Mouse (Mus musculus): ENCODE measurements around the gene Mrgprx2. TPM values are rescaled to one million over a fixed set of nuclear protein-coding genes. Genes with fewer than 3 reads are reported as not detected.
"Not testable (repeated sequence)": the region's sequence is repeated elsewhere in the genome, so short reads cannot be mapped to it uniquely, and the experiment has no call there.

The Mrgprx2 gene
- polyA plus RNA-seq (2012; rRNA removed), result 0.02 TPM in 1 of 2 replicates, not detected in the other

DNA sequence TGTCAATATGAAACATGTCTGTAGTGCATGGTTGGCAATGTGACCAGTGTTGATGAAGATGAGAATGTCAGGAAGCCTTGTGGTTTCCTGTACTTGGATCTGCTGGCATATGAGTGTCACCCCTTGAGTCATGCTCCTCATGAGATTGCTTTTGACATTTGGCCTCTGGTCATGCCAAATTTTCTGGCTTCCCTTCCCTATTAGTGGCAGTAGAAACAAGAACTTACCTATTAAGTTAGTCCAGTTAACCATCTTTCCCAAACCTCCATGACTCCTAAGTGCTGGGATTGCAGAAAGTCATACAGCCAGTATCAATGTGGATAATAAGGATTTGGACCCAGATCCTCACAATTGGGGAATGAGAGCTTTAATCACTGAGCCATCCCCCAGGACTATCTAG is at the start of gene Mrgprx2:
TSS of gene Mrgprx2 (minus strand) at position 101 of the 400 bp plus-strand sequence.
- no peaks in the 10 kb centered on the region for H3K36me3 ChIP-seq (ENCODE audit: control insufficient read depth, insufficient read depth, low read length)
- no peaks in the 10 kb centered on the region for H3K4me1 ChIP-seq (ENCODE audit: control insufficient read depth, insufficient read depth, low read length)
- no peak for TF ChIP-seq POLR2A (IDR thresholded peaks at IDR 0.05; ENCODE audit: low read depth, low read length)
- TF ChIP-seq CTCF (conservative IDR thresholded peaks at IDR 0.05; ENCODE audit: insufficient read depth, insufficient read length, low read depth, low read length), result no peak
- H3K27me3 ChIP-seq (replicated peaks; ENCODE audit: control insufficient read depth, insufficient read depth, low read length), result no peaks in the 10 kb centered on the region
- no peak within 1 kb of the TSS for H3K4me3 ChIP-seq (ENCODE audit: insufficient read depth, low read depth, low read length)
- DNase-seq, result no peak
- no peak within 1 kb of the TSS for H3K27ac ChIP-seq (ENCODE audit: insufficient read depth, low read depth, low read length)

DNA sequence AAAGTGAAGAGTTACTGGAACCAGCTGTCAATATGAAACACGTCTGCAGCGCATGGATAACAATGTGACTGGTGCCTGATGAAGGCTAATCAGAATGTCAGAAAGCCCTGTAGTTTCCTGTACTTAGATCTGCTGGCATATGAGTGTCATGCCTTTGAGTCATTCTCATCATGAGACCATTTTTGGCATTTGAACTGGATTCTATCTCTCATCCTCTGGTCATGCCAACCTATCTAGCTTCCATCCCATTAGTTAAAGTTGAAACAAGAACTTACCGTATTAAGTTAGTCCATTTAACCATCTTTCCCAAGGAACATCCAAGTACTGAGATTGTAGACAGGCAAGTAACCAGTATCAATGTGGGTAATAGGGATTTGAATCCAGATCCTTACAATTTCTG is 42.9 kb downstream of the Mrgprx2 start, which contains the start of gene Mrgprb1:
TSS of gene Mrgprb1 (minus strand) at position 101 of the 400 bp plus-strand sequence.
- no peak within 1 kb of the TSS for H3K4me3 ChIP-seq (ENCODE audit: insufficient read depth, low read depth, low read length)
- H3K27me3 ChIP-seq (replicated peaks; ENCODE audit: control insufficient read depth, insufficient read depth, low read length), result no peaks in the 10 kb centered on the region
- H3K4me1 ChIP-seq (ENCODE audit: control insufficient read depth, insufficient read depth, low read length), result no peaks in the 10 kb centered on the region
- 82% methylated on average over 3 of the region's 3 CpGs for WGBS
- no peaks in the 10 kb centered on the region for H3K36me3 ChIP-seq (ENCODE audit: control insufficient read depth, insufficient read depth, low read length)
- TF ChIP-seq POLR2A (IDR thresholded peaks at IDR 0.05; ENCODE audit: low read depth, low read length), result no peak
- TF ChIP-seq CTCF (conservative IDR thresholded peaks at IDR 0.05; ENCODE audit: insufficient read depth, insufficient read length, low read depth, low read length), result no peak
- H3K27ac ChIP-seq (ENCODE audit: insufficient read depth, low read depth, low read length), result no peak within 1 kb of the TSS
- DNase-seq, result no peak

DNA sequence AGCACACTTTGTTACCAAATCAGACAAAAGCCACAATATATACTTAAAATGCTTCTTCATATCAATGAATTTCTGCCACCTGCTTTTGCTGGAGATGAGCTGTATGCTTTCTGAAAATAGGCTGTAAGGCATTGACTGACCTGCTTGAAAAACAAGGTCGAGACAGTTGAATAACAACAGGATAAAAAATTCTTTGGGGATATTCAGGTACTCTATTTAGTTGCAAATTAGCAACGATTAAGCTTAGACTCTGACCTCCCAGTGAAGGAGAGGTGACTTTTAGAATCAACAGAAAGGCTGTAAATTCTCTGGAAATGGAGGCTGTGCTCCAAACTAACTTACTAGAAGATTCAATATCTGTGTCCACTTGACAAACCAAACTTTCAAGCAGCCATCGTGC is 62.5 kb downstream of the Mrgprx2 start:
- no peak overlapping the region for H3K4me3 ChIP-seq (ENCODE audit: insufficient read depth, low read depth, low read length)
- no peaks in the 10 kb centered on the region for H3K4me1 ChIP-seq (ENCODE audit: control insufficient read depth, insufficient read depth, low read length)
- TF ChIP-seq POLR2A (IDR thresholded peaks at IDR 0.05; ENCODE audit: low read depth, low read length), result no peak
- no peak for TF ChIP-seq CTCF (conservative IDR thresholded peaks at IDR 0.05; ENCODE audit: insufficient read depth, insufficient read length, low read depth, low read length)
- no peak overlapping the region for H3K27ac ChIP-seq (ENCODE audit: insufficient read depth, low read depth, low read length)
- 41% methylated on average over 3 of the region's 3 CpGs for WGBS
- no peak for DNase-seq
- H3K27me3 ChIP-seq (replicated peaks; ENCODE audit: control insufficient read depth, insufficient read depth, low read length), result no peaks in the 10 kb centered on the region
- no peaks in the 10 kb centered on the region for H3K36me3 ChIP-seq (ENCODE audit: control insufficient read depth, insufficient read depth, low read length)

DNA sequence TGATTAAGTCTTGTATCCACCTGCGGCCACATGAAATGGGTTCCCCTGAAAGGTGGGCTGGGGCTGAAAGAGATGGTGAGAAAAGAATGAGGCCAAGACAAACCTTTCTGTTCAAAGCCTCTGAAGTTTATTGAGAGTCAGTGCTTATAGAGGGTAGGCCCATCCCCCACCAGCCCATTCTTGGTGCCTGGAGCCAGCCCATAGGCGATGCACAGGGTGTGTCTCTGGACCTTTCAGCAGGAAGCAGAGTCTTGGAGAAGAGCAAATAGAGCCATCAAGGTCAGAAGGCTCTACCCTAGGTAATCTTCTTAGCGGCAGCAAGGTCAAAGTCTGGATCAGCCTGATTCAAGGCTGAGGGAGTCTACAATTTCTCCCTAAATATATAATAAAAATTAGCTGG is 63.2 kb downstream of the Mrgprx2 start:
- not testable (repeated sequence) for H3K36me3 ChIP-seq (ENCODE audit: control insufficient read depth, insufficient read depth, low read length); DNase-seq
- WGBS, result 78% methylated on average over 3 of the region's 3 CpGs

More for the DNA sequence above, 63.2 kb downstream of the Mrgprx2 start:
- not testable (repeated sequence) for H3K4me3 ChIP-seq (ENCODE audit: insufficient read depth, low read depth, low read length); H3K27ac ChIP-seq (ENCODE audit: insufficient read depth, low read depth, low read length); H3K4me1 ChIP-seq (ENCODE audit: control insufficient read depth, insufficient read depth, low read length); H3K27me3 ChIP-seq (replicated peaks; ENCODE audit: control insufficient read depth, insufficient read depth, low read length)

Other genes with a start within 250 kb of the Mrgprx2 start
- not detected in 2 replicates for gene Mrgprb8, start 110.8 kb downstream of the Mrgprx2 start, polyA plus RNA-seq (2012; rRNA removed)
- gene Mrgprb1, start 43.0 kb downstream of the Mrgprx2 start, polyA plus RNA-seq (2012; rRNA removed), result 0.01 and 0.02 TPM in 2 replicates
- gene Mrgprb2, start 58.8 kb upstream of the Mrgprx2 start, polyA plus RNA-seq (2012; rRNA removed), result 0.06 TPM in 1 of 2 replicates, not detected in the other
- not detected in 2 replicates for gene Mrgprb3, start 144.5 kb upstream of the Mrgprx2 start, polyA plus RNA-seq (2012; rRNA removed)